Mouse (Mus musculus): ENCODE results near the gene Prr23a1. TPM values are rescaled to one million over a fixed set of nuclear protein-coding genes. Genes with fewer than 3 reads are reported as not detected.

The Prr23a1 gene
- polyA plus RNA-seq, 1 experiment = not detected

DNA sequence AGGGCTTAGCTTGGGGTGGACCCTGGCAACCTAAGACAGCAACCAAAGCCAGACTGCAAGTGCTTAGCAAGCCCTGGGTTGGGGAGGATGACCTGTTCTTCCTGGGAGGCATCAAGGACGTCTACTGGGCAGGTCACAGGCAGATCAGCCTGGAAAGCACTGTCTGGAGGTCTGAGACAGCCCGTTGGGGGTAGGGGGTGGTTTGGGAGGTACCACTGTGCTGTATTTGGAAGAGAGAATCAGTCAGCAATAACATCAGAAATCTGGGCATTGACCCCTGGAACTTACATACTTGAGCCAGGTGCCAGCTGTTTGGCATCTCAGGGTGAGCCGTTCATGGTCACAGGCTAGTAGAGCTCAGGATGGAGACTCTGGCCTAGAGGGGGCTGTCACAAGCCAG is 26.2 kb upstream of the Prr23a1 start:
- H3K36me3 ChIP-seq (ENCODE audit: control insufficient read depth, insufficient read depth, low read length) = no peaks in the 10 kb centered on the region
- 78% methylated on average over 3 of the region's 3 CpGs for WGBS
- no peak for DNase-seq
- H3K4me1 ChIP-seq (replicated peaks; ENCODE audit: control insufficient read depth, insufficient read depth, low read length) = no peaks in the 10 kb centered on the region
- H3K27ac ChIP-seq (ENCODE audit: control insufficient read depth, insufficient read depth, low read length) = no peak overlapping the region
- H3K4me3 ChIP-seq (ENCODE audit: control insufficient read depth, insufficient read depth, low read length) = no peak overlapping the region
- no peaks in the 10 kb centered on the region for H3K27me3 ChIP-seq (ENCODE audit: control insufficient read depth, insufficient read depth, low read length)
- no peak for TF ChIP-seq CTCF (IDR thresholded peaks at IDR 0.05; ENCODE audit: borderline replicate concordance, control insufficient read depth, extremely low read depth, insufficient read depth, low read length, poor library complexity)
- TF ChIP-seq POLR2A (IDR thresholded peaks at IDR 0.05; ENCODE audit: control insufficient read depth, extremely low read depth, insufficient read depth, low read length, poor library complexity) = no peak

DNA sequence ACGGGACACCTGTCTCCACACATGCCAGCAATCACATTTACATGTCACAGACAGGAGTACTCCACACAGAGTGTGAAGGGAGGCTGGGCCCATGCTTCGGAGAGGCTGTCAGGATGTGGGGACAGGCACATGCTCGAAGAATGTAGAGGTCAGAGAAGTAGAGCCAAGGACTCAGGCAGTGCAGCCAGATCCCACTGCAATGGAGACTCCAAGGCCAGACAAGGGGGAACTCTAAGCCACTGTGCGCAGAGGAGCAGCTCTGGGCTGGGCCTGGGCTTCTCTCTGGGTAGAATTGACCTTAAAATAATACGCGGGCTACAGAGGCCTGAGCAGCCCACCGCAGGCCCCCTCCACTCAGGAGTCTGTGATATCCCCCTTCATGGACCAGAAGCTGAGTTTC is 24.7 kb upstream of the Prr23a1 start:
- WGBS = 92% methylated on average over 7 of the region's 7 CpGs
- DNase-seq = no peak
- H3K36me3 ChIP-seq (ENCODE audit: control insufficient read depth, insufficient read depth, low read length) = no peaks in the 10 kb centered on the region

DNA sequence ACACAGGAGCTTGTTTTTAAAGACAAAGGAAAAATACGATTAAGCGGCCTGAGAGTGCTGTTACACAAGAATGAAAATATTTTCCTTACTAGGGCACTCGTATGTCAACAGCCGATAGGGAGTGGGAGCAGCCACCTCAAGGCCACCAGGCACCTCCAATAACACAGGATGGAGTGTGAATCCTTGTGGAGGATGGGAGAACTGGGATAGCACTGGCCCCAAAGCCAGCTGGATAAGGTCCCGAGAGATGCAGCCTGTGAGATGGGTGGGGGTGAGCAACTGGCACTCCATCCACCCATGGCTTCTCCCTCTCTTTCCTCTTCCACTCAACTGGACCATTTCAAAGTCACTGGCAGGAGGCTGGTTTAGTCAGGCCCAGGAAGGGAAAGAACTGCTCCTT is 23.3 kb upstream of the Prr23a1 start:
- 68% methylated on average over 5 of the region's 5 CpGs for WGBS
- Histone ChIP-seq H3K36me3 (ENCODE audit: control insufficient read depth, insufficient read depth, low read length) (no peaks in the 10 kb centered on the region), H3K27me3 (ENCODE audit: control insufficient read depth, insufficient read depth, low read length) (no peaks in the 10 kb centered on the region), H3K27ac (ENCODE audit: control insufficient read depth, insufficient read depth, low read length) (no peak overlapping the region), H3K4me3 (ENCODE audit: control insufficient read depth, insufficient read depth, low read length) (no peak overlapping the region), H3K4me1 (replicated peaks; ENCODE audit: control insufficient read depth, insufficient read depth, low read length) (no peaks in the 10 kb centered on the region)
- DNase-seq = no peak
- TF ChIP-seq POLR2A (IDR thresholded peaks at IDR 0.05; ENCODE audit: control insufficient read depth, extremely low read depth, insufficient read depth, low read length, poor library complexity) (no peak), CTCF (IDR thresholded peaks at IDR 0.05; ENCODE audit: borderline replicate concordance, control insufficient read depth, extremely low read depth, insufficient read depth, low read length, poor library complexity) (no peak)

More for the DNA sequence above, 24.7 kb upstream of the Prr23a1 start:
- H3K27ac ChIP-seq (ENCODE audit: control insufficient read depth, insufficient read depth, low read length) = no peak overlapping the region
- no peak for TF ChIP-seq POLR2A (IDR thresholded peaks at IDR 0.05; ENCODE audit: control insufficient read depth, extremely low read depth, insufficient read depth, low read length, poor library complexity)
- TF ChIP-seq CTCF (IDR thresholded peaks at IDR 0.05; ENCODE audit: borderline replicate concordance, control insufficient read depth, extremely low read depth, insufficient read depth, low read length, poor library complexity) = no peak
- H3K27me3 ChIP-seq (ENCODE audit: control insufficient read depth, insufficient read depth, low read length) = no peaks in the 10 kb centered on the region
- no peaks in the 10 kb centered on the region for H3K4me1 ChIP-seq (replicated peaks; ENCODE audit: control insufficient read depth, insufficient read depth, low read length)
- H3K4me3 ChIP-seq (ENCODE audit: control insufficient read depth, insufficient read depth, low read length) = no peak overlapping the region

DNA sequence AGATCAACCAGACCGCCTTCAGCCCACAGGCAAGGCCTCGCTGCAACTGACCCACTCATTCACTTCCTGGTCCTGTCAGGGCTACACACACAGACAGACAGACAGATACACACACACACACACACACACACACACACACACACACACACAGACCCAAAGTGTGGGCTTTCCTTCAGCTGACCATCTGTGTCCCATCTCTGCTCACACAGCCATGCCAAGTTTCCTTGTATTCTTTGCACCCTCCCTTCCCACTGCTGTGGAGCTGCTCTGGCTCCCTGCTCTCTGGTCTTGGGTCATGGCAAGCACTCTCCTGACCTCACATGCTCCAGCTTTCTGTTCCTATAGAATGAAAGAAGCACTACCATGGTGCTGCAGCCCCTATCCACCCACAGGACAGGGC is 22.8 kb upstream of the Prr23a1 start:
- no peaks in the 10 kb centered on the region for H3K36me3 ChIP-seq (ENCODE audit: control insufficient read depth, insufficient read depth, low read length)
- DNase-seq = no peak
- 78% methylated on average over 2 of the region's 2 CpGs for WGBS
- H3K4me3 ChIP-seq (ENCODE audit: control insufficient read depth, insufficient read depth, low read length) = no peak overlapping the region
- H3K4me1 ChIP-seq (replicated peaks; ENCODE audit: control insufficient read depth, insufficient read depth, low read length) = no peaks in the 10 kb centered on the region
- TF ChIP-seq POLR2A (IDR thresholded peaks at IDR 0.05; ENCODE audit: control insufficient read depth, extremely low read depth, insufficient read depth, low read length, poor library complexity) (no peak), CTCF (IDR thresholded peaks at IDR 0.05; ENCODE audit: borderline replicate concordance, control insufficient read depth, extremely low read depth, insufficient read depth, low read length, poor library complexity) (no peak)
- no peaks in the 10 kb centered on the region for H3K27me3 ChIP-seq (ENCODE audit: control insufficient read depth, insufficient read depth, low read length)
- no peak overlapping the region for H3K27ac ChIP-seq (ENCODE audit: control insufficient read depth, insufficient read depth, low read length)

DNA sequence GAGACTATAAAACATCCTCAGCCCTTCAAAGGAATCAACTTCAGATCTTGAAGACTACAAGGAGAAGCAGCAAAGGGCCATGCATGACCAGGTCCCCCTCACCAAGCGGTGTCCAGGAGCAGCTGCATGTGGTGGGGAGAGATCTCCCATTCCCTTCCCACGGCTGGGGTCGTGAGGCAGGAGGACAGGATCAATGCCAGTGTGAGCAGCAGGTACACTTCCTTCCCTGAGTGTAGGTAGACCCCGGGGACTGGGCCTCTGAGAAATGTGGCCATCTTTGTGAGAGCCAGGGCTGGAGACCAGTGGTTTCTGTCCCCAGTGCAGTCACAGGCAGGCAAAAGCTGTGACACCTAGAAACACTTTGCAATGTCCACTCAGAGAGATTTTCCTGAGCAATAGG is 21.8 kb upstream of the Prr23a1 start:
- 90% methylated on average over 4 of the region's 4 CpGs for WGBS
- Histone ChIP-seq H3K27me3 (ENCODE audit: control insufficient read depth, insufficient read depth, low read length) (no peaks in the 10 kb centered on the region), H3K36me3 (ENCODE audit: control insufficient read depth, insufficient read depth, low read length) (no peaks in the 10 kb centered on the region), H3K4me3 (ENCODE audit: control insufficient read depth, insufficient read depth, low read length) (no peak overlapping the region), H3K4me1 (replicated peaks; ENCODE audit: control insufficient read depth, insufficient read depth, low read length) (no peaks in the 10 kb centered on the region), H3K27ac (ENCODE audit: control insufficient read depth, insufficient read depth, low read length) (no peak overlapping the region)
- no peak for DNase-seq
- TF ChIP-seq POLR2A (IDR thresholded peaks at IDR 0.05; ENCODE audit: control insufficient read depth, extremely low read depth, insufficient read depth, low read length, poor library complexity) = no peak
- TF ChIP-seq CTCF (IDR thresholded peaks at IDR 0.05; ENCODE audit: borderline replicate concordance, control insufficient read depth, extremely low read depth, insufficient read depth, low read length, poor library complexity) = no peak

DNA sequence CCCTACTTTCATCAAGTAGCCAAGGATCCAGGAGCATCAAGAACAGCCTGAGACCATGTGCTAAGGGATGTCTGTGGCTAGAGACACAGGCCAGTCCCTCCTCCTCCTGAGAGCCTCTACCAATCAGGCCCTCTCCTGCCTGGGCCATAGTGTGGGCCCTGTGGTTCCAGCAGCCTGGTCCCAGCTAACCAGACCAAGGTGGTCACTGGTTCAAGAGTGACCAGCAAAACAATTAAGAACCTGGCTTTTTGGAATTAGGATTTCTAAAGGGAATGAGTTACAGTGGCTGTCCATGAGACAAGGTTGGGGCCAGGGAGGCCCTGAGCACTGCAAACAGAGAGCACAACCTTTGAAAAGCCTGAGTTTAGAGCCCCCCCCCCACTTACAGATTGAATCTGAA is 21.2 kb upstream of the Prr23a1 start:
- Histone ChIP-seq H3K4me3 (ENCODE audit: control insufficient read depth, insufficient read depth, low read length) (no peak overlapping the region), H3K27me3 (ENCODE audit: control insufficient read depth, insufficient read depth, low read length) (no peaks in the 10 kb centered on the region), H3K27ac (ENCODE audit: control insufficient read depth, insufficient read depth, low read length) (no peak overlapping the region), H3K4me1 (replicated peaks; ENCODE audit: control insufficient read depth, insufficient read depth, low read length) (no peaks in the 10 kb centered on the region), H3K36me3 (ENCODE audit: control insufficient read depth, insufficient read depth, low read length) (no peaks in the 10 kb centered on the region)
- DNase-seq = no peak
- TF ChIP-seq POLR2A (IDR thresholded peaks at IDR 0.05; ENCODE audit: control insufficient read depth, extremely low read depth, insufficient read depth, low read length, poor library complexity) = no peak
- TF ChIP-seq CTCF (IDR thresholded peaks at IDR 0.05; ENCODE audit: borderline replicate concordance, control insufficient read depth, extremely low read depth, insufficient read depth, low read length, poor library complexity) = no peak

DNA sequence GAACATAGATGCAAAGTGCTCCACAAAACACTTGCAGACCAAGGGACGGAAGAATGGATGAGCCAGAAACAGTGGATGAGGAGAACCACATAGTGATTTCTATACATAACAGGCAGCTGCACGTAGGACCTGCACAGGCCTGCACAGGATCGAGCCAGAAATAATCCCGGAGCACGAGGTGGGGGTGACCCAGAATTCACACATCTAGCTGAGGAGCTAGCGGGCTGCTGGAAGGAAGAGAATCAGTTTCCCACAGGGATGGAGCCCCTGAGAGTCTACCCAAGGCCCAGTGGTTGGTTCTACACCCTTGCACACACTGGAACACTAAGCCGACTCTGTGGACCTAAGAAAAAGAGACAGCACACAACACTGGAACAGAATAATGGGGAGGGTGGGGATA is 18.5 kb upstream of the Prr23a1 start:
- 91% methylated on average over 7 of the region's 7 CpGs for WGBS
- Histone ChIP-seq H3K27ac (ENCODE audit: control insufficient read depth, insufficient read depth, low read length) (no peak overlapping the region), H3K4me1 (replicated peaks; ENCODE audit: control insufficient read depth, insufficient read depth, low read length) (no peaks in the 10 kb centered on the region), H3K4me3 (ENCODE audit: control insufficient read depth, insufficient read depth, low read length) (no peak overlapping the region), H3K36me3 (ENCODE audit: control insufficient read depth, insufficient read depth, low read length) (no peaks in the 10 kb centered on the region), H3K27me3 (ENCODE audit: control insufficient read depth, insufficient read depth, low read length) (no peaks in the 10 kb centered on the region)
- TF ChIP-seq CTCF (IDR thresholded peaks at IDR 0.05; ENCODE audit: borderline replicate concordance, control insufficient read depth, extremely low read depth, insufficient read depth, low read length, poor library complexity) = no peak
- TF ChIP-seq POLR2A (IDR thresholded peaks at IDR 0.05; ENCODE audit: control insufficient read depth, extremely low read depth, insufficient read depth, low read length, poor library complexity) = no peak
- no peak for DNase-seq

All from thymus, adult 2 months (tissue).